Mouse (Mus musculus) heart, postnatal 10 days (tissue): Measurements from ENCODE around the gene Nuak1. TPM values are rescaled to one million over a fixed set of nuclear protein-coding genes. Genes with fewer than 3 reads are reported as not detected.
A peak's percentile ranks its signal among the peaks of the same experiment; 100 is the strongest.

Source experiments
- DNase-seq, 2 experiments: peaks; one replicate each; pipeline ENCODE4 v3.0.0; 2021
- intact Hi-C: fragments of 180-260 bp; cut with DNase I; formaldehyde crosslinking; loops from one replicate; pipeline ENCODE4 v1.15.1; 2025
- total RNA-seq, 2 experiments: library from RNA; stranded (reverse); gene quantifications; 2 replicates each; pipeline ENCODE4 v1.2.3; 2021

Gene Nuak1
- total RNA-seq, 2 experiments from 2014 or later, result 25.3 to 33.0 TPM

DNA sequence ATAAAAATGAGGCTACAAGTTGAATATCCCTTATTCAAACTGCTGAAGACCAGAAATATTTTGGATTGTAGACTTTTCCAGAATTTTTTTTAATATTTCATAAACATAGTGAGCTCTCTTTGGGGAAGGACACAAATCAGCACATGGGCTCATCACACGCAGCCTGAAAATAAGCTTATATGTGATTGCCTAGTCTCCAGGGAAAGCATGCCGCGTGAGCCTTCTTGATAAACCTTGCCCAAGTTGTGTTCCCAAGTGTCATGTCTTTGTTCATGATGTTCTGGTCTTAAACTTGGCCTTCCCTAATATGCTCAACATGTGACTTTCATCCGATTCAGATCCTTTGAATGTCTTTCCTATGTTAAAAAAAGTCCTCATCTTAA lies 81.7 kb downstream of the Nuak1 start:
- DNase-seq, result no peak
- intact Hi-C loops, result no loop called here

DNA sequence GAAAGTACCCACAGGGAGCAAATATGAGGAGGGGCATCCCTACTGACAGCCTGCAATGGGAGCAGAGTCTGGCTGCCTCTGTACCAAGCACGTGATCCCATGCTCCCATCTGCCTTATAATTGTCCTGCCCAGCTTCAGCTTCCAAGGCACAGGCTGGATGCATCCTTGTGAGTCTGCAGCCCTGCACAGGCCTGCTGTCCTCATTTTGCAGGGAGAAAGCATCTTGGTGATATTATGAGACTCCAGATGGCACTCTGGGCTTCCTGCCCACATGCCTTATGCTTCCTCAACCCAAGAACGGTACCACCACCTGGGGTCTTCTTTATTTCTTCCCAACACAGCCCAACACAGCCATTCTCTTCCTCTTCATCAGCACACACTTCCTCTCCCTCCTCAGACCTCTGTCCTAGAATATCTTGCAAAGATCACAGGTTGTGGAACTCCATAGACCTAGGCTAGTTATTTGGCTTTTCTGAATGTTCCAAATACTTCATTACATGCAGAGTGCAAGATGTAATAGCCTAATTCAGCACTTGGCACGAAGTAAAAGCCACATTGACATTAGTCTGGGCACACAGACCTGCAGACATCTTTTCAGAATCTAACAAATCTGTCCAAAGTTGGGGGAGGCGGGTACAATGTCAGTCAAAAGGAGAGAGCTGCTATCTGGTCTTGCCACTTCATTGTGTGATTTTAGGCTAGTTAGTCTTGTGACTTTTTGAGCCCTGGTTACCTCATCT lies 82.2 kb downstream of the Nuak1 start:
- no peak for DNase-seq

GRCm38 (mm10) chr10:84357593-84357992 lies 82.8 kb downstream of the Nuak1 start:
- DNase-seq, result no peak
- intact Hi-C loops, result no loop called here

More for the DNA sequence above, 82.2 kb downstream of the Nuak1 start:
- intact Hi-C loops, result no loop called here

- DNase-seq, result no peak
- intact Hi-C loops, result no loop called here
Observed at GRCm38 (mm10) chr10:84354323-84354722, 86.1 kb downstream of the Nuak1 start.

DNA sequence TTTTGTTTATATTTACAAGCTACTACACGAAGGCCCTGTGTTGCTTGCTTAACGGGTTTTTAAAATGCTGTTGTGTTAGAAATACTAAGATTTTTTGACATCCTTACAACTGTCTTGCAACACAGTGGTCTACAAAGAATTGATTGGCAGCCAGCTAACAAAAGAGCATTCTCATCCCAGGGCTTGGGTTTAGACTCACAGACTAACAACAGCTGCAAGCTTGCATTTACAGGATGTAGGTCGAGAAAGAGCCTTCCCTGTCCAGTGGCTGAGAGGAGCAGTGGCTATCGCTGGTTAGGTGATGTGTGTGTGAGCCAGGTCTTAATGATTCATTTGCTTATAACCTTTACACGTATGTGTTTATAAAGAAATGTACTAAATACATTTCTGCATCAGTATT lies 94.7 kb downstream of the Nuak1 start:
- DNase-seq, result no peak
- intact Hi-C loops, result no loop called here

DNA sequence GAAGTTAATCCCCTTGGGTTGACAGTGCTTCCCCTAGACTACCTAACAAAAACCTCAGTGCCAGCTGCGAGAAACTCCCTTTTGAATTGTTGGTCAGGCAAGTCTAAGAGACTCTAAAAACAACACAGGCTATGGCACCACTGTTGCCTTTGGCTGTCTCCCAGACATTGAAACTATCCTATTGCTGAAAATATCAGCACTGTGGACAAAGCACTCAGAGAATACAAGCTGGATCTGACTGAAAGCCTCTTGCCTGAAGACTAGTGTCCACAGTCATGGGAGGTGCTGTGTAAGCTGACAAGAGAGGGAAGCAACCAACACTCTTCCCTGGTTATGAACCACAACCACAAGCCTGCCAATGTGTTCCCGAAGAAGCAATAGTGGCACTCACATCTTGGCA lies 96.9 kb downstream of the Nuak1 start:
- intact Hi-C loops, result no loop called here
- peak in 1 of 2 experiments; percentile 22 for DNase-seq

DNA sequence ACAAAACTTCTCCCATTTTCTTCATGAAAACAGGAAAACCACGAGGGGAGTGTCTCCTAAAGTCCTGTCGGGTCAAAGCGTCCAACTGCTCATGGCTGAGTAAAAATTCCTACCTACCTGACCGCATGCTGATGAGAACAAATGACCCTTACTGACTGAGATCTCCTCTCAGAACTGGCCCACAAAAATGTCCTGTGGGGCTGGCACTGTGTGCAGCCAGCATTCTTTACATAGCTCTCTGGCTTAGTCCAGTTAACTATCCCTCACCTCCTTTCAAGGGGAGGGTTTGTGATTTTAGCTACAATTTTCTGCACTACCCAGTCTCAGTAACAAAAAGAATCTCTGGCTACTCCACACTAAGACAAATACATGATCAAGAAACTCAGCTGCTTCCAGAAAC lies 100.9 kb downstream of the Nuak1 start:
- intact Hi-C loops, result no loop called here

DNA sequence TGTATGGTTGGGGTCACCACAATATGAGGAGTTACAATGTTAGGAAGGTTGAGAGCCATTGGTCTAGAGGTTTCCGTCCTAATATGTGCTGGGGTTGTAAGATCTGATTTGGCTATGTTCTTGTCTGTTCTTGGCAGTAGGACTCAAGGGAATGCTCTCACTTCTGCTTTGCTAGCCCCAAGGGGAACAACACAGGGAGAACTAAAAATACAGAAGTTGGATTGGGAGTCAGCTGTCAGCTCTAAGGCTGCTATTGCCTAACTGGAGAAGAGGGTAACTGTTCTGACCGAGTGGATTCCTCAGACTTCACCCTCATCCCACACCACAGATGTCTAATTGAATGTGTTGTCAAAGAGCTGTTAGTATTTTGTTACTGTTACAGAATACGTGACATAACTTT lies 101.6 kb downstream of the Nuak1 start:
- DNase-seq, result peak; percentile 24 to 31
- intact Hi-C loops, result no loop called here

More for the DNA sequence above, 100.9 kb downstream of the Nuak1 start:
- DNase-seq, result peak; percentile 23 to 32

DNA sequence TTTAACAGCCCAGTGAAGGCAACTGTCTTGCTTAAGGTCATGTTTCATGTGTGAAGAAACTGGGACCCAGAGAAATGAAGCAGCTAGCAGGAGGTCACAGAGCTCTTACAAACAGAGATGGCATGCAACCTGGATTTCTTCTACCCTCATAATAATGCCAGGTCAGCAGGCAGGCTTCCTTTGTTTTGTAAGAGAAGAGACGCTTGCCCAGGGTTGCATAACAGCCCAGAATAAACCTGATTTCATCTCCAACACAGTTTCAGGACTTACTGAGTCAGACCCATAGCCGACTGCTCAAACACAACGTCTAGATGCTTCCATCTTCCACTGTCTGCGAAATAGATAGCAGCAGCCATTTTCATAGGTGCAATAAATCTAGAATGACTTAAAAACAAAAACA lies 105.0 kb downstream of the Nuak1 start:
- peak in 1 of 2 experiments; percentile 25 for DNase-seq
- intact Hi-C loops, result no loop called here

DNA sequence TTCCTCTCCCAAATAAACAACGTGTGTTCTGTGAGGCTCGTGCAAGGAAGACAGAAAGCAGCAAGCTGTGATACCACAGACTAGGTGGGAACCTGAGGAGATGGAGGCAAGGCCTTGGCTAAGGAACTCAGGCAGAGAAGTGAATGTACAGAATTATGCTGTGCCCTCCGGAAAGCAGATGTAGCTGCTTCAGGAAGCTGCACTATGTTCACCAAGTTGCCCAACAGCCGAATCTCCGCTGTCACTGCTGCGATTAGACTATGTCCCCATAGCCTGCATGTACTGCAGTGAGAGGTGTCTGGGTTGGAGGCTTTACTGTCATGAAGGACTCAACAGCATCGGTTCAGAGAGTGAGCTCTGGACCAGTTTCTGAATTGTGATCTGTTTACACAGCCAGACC lies 110.6 kb downstream of the Nuak1 start:
- intact Hi-C loops, result no loop called here
- DNase-seq, result no peak

DNA sequence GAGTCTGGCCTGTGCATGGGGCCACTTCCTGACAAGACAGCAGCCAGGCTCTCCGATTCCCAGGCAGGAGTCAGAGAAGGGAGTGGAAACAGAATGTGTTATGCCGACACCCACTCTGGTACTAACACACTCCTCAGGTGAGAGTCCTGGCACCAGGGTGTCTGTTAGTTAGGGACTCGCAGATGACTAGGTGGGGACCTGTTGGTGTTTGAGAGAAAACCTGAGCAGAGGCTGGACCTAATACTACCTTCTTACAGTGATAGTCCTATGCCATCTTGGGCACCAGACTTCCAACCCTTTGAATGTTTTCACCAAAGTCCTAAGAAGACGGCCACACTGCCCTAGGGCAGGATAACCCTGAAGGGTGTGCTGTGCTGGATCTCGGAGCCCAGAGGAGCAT lies 111.1 kb downstream of the Nuak1 start:
- DNase-seq, result no peak
- intact Hi-C loops, result no loop called here

- no peak for DNase-seq
Observed at GRCm38 (mm10) chr10:84324018-84324417, 116.4 kb downstream of the Nuak1 start.

More at GRCm38 (mm10) chr10:84324018-84324417, 116.4 kb downstream of the Nuak1 start:
- intact Hi-C loops, result no loop called here

Other genes with a start within 250 kb of the Nuak1 start
- gene Ckap4, start 93.5 kb upstream of the Nuak1 start, total RNA-seq, result 10 to 100 TPM; 74.8 to 86.4 TPM
- 10 to 100 TPM; 74.1 to 78.3 TPM for gene Tcp11l2, start 136.0 kb upstream of the Nuak1 start, total RNA-seq
- gene Polr3b, start 181.7 kb upstream of the Nuak1 start, total RNA-seq, result 10 to 100 TPM; 11.0 to 12.7 TPM